Mouse (Mus musculus) hindbrain, embryonic 11.5 days (tissue): Measurements from ENCODE around the gene Alg14. TPM values are rescaled to one million over a fixed set of nuclear protein-coding genes. Genes with fewer than 3 reads are reported as not detected.

ENCODE experiments used
- ATAC-seq: fragments of 200-750 bp; cut with Nextera tagmentation; 2 replicates; pipeline ENCODE4 v1.8.0; 2017; ENCODE audit warnings: mild to moderate bottlenecking, moderate TSS enrichment, moderate library complexity; ENCODE audit not compliant: low FRiP score
- DNase-seq: peaks from one replicate; pipeline ENCODE4 v3.0.0-alpha.2; 2015; ENCODE audit warnings: low spot score
- H3K27ac ChIP-seq: fragments of 300-500 bp; sonication (generic); 2 replicates; pipeline ENCODE4 v1.5.1; 2014; ENCODE audit warnings: mild to moderate bottlenecking, low read depth, low read length
- H3K27me3 ChIP-seq: fragments of 300-500 bp; sonication (generic); 2 replicates; pipeline ENCODE4 v1.6.1; 2014; ENCODE audit warnings: mild to moderate bottlenecking, low read length, moderate library complexity, mixed read lengths; ENCODE audit not compliant: control insufficient read depth, insufficient read depth
- H3K36me3 ChIP-seq: fragments of 300-500 bp; sonication (generic); 2 replicates; pipeline ENCODE4 v1.6.1; 2014; ENCODE audit warnings: mild to moderate bottlenecking, low read length, moderate library complexity, mixed read lengths; ENCODE audit not compliant: control insufficient read depth, insufficient read depth
- H3K4me1 ChIP-seq: fragments of 300-500 bp; sonication (generic); replicated peaks from 2 replicates; pipeline ENCODE4 v1.6.1; 2014; ENCODE audit warnings: low read length, mixed read lengths; ENCODE audit not compliant: control insufficient read depth, insufficient read depth
- H3K4me2 ChIP-seq: fragments of 300-500 bp; sonication (generic); replicated peaks from 2 replicates; pipeline ENCODE4 v1.6.1; 2014; ENCODE audit warnings: mild to moderate bottlenecking, low read depth, low read length
- H3K4me3 ChIP-seq: fragments of 300-500 bp; sonication (generic); 2 replicates; pipeline ENCODE4 v1.5.1; 2014; ENCODE audit warnings: low read depth, low read length
- H3K9ac ChIP-seq: fragments of 300-500 bp; sonication (generic); 2 replicates; pipeline ENCODE4 v1.6.1; 2014; ENCODE audit warnings: low read depth, low read length
- H3K9me3 ChIP-seq: fragments of 300-500 bp; sonication (generic); 2 replicates; pipeline ENCODE4 v1.6.1; 2016; ENCODE audit warnings: low read length; ENCODE audit not compliant: control insufficient read depth
- WGBS: fragments of 180-500 bp; shearing (Covaris S2); extraction: QIAGEN DNeasy Blood & Tissue Kit; methylation state at CpG from one replicate; pipeline ENCODE4 v1.1.7; 2014; 5-methylcytosine and 5-hydroxymethylcytosine counted together
- polyA plus RNA-seq: library from polyadenylated mRNA; unstranded; fragments of >200 nt; fragmentation: Nextera tagmentation; extraction: Ambion mirVana; gene quantifications from 2 replicates; pipeline ENCODE4 v1.2.1, GENCODE M21; 2014

The Alg14 gene
- polyA plus RNA-seq, 1 experiment from 2014 or later: 41.8 TPM

GRCm38 (mm10) chr3:121408386-121408785 lies 116.8 kb downstream of the Alg14 start:
- DNase-seq (no peak), ATAC-seq (no peak)
- Histone ChIP-seq H3K4me3 (no peak overlapping the region), H3K27ac (no peak overlapping the region), H3K27me3 (no peaks in the 10 kb centered on the region), H3K4me1 (no peaks in the 10 kb centered on the region), H3K9ac (no peak overlapping the region), H3K9me3 (no peaks in the 10 kb centered on the region), H3K4me2 (no peak overlapping the region), H3K36me3 (no peaks in the 10 kb centered on the region)
- WGBS: 89% methylated on average over 3 of the region's 3 CpGs

GRCm38 (mm10) chr3:121411450-121411849 lies 119.9 kb downstream of the Alg14 start:
- Histone ChIP-seq H3K27ac (no peak overlapping the region), H3K27me3 (no peaks in the 10 kb centered on the region), H3K36me3 (no peaks in the 10 kb centered on the region), H3K9me3 (no peaks in the 10 kb centered on the region), H3K4me3 (no peak overlapping the region), H3K4me1 (no peaks in the 10 kb centered on the region), H3K9ac (no peak overlapping the region), H3K4me2 (no peak overlapping the region)
- DNase-seq (no peak), ATAC-seq (no peak)
- WGBS: 87% methylated on average over 6 of the region's 6 CpGs

Other genes with a start within 250 kb of the Alg14 start
- gene Rwdd3, start 120.1 kb upstream of the Alg14 start, polyA plus RNA-seq: 3.8 and 4.1 TPM in 2 replicates
- 0.65 and 1.0 TPM in 2 replicates for gene Tmem56, start 8.7 kb upstream of the Alg14 start, polyA plus RNA-seq
- 1,127 and 1,205 TPM in 2 replicates for gene Cnn3, start 134.7 kb downstream of the Alg14 start, polyA plus RNA-seq
- gene Slc44a3, start 240.6 kb downstream of the Alg14 start, polyA plus RNA-seq: 0.86 and 1.6 TPM in 2 replicates